Mouse (Mus musculus) liver, embryonic 14.5 days (tissue): ENCODE results near the gene C1qtnf5. TPM values are rescaled to one million over a fixed set of nuclear protein-coding genes. Genes with fewer than 3 reads are reported as not detected.

ENCODE experiments used
- ATAC-seq: fragments of 200-750 bp; cut with Nextera tagmentation; 2 replicates; pipeline ENCODE4 v1.8.0; 2017; ENCODE audit warnings: moderate number of reproducible peaks, mild to moderate bottlenecking, moderate library complexity; ENCODE audit not compliant: insufficient read depth
- DNase-seq, 3 experiments: peaks; one replicate each; pipeline ENCODE4 v3.0.0-alpha.2; 2012 to 2013; ENCODE audit warnings: low read depth in 3 of 3, low spot score in 3 of 3
- H3K27ac ChIP-seq: fragments of 300-500 bp; sonication (generic); 2 replicates; pipeline ENCODE4 v1.5.1; 2014; ENCODE audit warnings: moderate library complexity, mild to moderate bottlenecking, control low read depth, inconsistent platforms
- H3K27me3 ChIP-seq: fragments of 300-500 bp; sonication (generic); 2 replicates; pipeline ENCODE4 v1.6.1; 2014; ENCODE audit warnings: mild to moderate bottlenecking, low read length, moderate library complexity; ENCODE audit not compliant: control insufficient read depth, insufficient read depth
- H3K36me3 ChIP-seq: fragments of 300-500 bp; sonication (generic); replicated peaks from 2 replicates; pipeline ENCODE4 v1.6.1; 2014; ENCODE audit warnings: low read depth; ENCODE audit not compliant: control insufficient read depth, insufficient read depth
- H3K4me1 ChIP-seq, 2 experiments: fragments of 200-500 bp in 1 of 2; fragments of 300-500 bp in 1 of 2; sonication (generic) in 1 of 2; replicated peaks; 2 replicates each; pipeline ENCODE4 v1.6.1; 2012 to 2014; ENCODE audit warnings: antibody characterized with exemption in 1 of 2, inconsistent platforms in 1 of 2, low read length in 1 of 2; ENCODE audit not compliant: control insufficient read depth in 2 of 2, insufficient read depth in 2 of 2
- H3K4me2 ChIP-seq: fragments of 300-500 bp; sonication (generic); 2 replicates; pipeline ENCODE4 v1.6.1; 2014; ENCODE audit warnings: low read depth, mild to moderate bottlenecking, control low read depth, moderate library complexity
- H3K4me3 ChIP-seq, 2 experiments: fragments of 200-500 bp in 1 of 2; fragments of 300-500 bp in 1 of 2; sonication (generic) in 1 of 2; 2 replicates each; pipeline ENCODE4 v1.5.1; 2012 to 2014; ENCODE audit warnings: low read depth in 2 of 2, low read length in 2 of 2, mild to moderate bottlenecking in 2 of 2, control low read depth in 1 of 2, inconsistent platforms in 1 of 2, moderate library complexity in 1 of 2; ENCODE audit not compliant: insufficient read depth in 1 of 2
- H3K9ac ChIP-seq: fragments of 300-500 bp; sonication (generic); replicated peaks from 2 replicates; pipeline ENCODE4 v1.6.1; 2014; ENCODE audit warnings: mild to moderate bottlenecking, control low read depth, moderate library complexity
- H3K9me3 ChIP-seq: fragments of 300-500 bp; sonication (generic); 2 replicates; pipeline ENCODE4 v1.6.1; 2016; ENCODE audit warnings: low read length, mixed read lengths; ENCODE audit not compliant: control insufficient read depth
- CTCF ChIP-seq: IDR thresholded peaks from 2 replicates; pipeline ENCODE4 v1.5.1; 2016; ENCODE audit warnings: antibody characterized with exemption, low read depth, control low read depth
- EP300 ChIP-seq: IDR thresholded peaks from 2 replicates; pipeline ENCODE4 v1.6.1; 2016; ENCODE audit warnings: antibody characterized with exemption, low read depth
- WGBS: fragments of 180-500 bp; shearing (Covaris S2); extraction: QIAGEN DNeasy Blood & Tissue Kit; methylation state at CpG from one replicate; pipeline ENCODE4 v1.1.7; 2014; ENCODE audit not compliant: insufficient replicate concordance; 5-methylcytosine and 5-hydroxymethylcytosine counted together
- polyA plus RNA-seq, 2 experiments: library from polyadenylated mRNA; depleted of rRNA in 1 of 2; stranded (reverse) in 1 of 2; unstranded in 1 of 2; fragments of >200 nt; fragmentation: Nextera tagmentation in 1 of 2; extraction: Ambion mirVana in 1 of 2; gene quantifications; 2 replicates each; pipeline versions ENCODE4 v1.2.1 to v1.2.3; 2012 to 2014

Gene C1qtnf5
- 0.24 and 0.27 TPM in 2 replicates for polyA plus RNA-seq (2012; rRNA removed)
- 0.27 and 0.30 TPM in 2 replicates for polyA plus RNA-seq (2014; fragmentation: Nextera tagmentation; extraction: Ambion mirVana)

GRCm38 (mm10) chr9:44107110-44107509 lies at the start of gene C1qtnf5:
TSS of gene C1qtnf5 (plus strand) at chr9:44107245.
- 84% methylated on average over 8 of the region's 8 CpGs for WGBS
- DNase-seq = no peak
- H3K27me3 ChIP-seq = no peaks in the 10 kb centered on the region
- peaks cover 14% of the 10 kb centered on the region for H3K36me3 ChIP-seq
- H3K4me2 ChIP-seq = no peak within 1 kb of the TSS
- ATAC-seq = no peak
- H3K4me3 ChIP-seq = no peak within 1 kb of the TSS
- no peak within 1 kb of the TSS for H3K9ac ChIP-seq
- TF ChIP-seq CTCF = no peak
- TF ChIP-seq EP300 = no peak
- H3K9me3 ChIP-seq = no peaks in the 10 kb centered on the region
- H3K4me1 ChIP-seq = peaks cover 0 to 13% of the 10 kb centered on the region in 2 experiments
- H3K27ac ChIP-seq = no peak within 1 kb of the TSS

DNA sequence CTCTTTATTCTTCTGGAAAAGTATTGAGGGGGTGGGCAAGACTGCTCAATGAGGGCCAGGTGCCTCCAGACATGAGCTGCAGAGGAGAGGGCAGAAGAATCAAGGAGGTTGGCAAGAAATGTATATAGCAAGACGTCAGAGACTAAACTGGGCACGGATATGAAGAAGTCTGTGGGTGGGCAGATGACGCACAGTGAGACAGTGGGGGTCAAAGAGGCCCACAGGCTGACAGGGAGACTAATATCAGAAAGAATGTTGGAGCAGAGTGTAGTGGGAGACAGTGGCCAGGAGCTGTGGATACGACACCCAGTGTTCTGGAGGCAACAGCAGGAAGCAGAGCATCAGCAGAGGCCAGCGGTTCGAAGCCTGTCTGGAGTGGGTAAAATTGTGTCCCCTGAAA lies 48.4 kb upstream of the C1qtnf5 start:
- ATAC-seq = no peak
- H3K9ac ChIP-seq = no peak overlapping the region
- no peak for TF ChIP-seq EP300
- TF ChIP-seq CTCF = no peak
- H3K4me3 ChIP-seq = no peak overlapping the region
- 63% methylated on average over 6 of the region's 6 CpGs for WGBS
- H3K4me2 ChIP-seq = no peak overlapping the region
- H3K9me3 ChIP-seq = no peaks in the 10 kb centered on the region
- H3K27me3 ChIP-seq = no peaks in the 10 kb centered on the region; the same call in 1 of the 2 replicates
- no peak overlapping the region for H3K27ac ChIP-seq
- H3K4me1 ChIP-seq = no peaks in the 10 kb centered on the region
- H3K36me3 ChIP-seq = no peaks in the 10 kb centered on the region
- DNase-seq = no peak

DNA sequence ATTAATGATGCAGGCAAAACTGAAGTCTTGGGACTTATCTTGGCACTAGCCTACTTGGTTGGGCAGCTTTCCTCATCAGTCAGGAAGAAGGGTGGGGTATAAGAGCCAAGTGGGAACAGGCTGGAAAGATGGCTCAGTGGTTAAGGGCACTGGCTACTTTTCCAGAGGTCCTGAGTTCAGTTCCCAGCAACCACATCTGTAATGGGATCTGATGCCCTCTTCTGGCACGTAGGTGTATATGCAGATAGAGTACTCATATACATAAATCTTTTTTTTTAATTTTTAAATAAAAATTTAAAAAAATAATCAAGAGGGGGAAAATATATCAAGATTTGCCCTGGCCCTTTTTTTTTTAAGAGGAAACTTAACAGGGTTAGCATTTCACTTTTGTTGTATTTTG lies 41.9 kb upstream of the C1qtnf5 start:
- no peak overlapping the region for H3K4me3 ChIP-seq
- TF ChIP-seq EP300 = no peak
- TF ChIP-seq CTCF = peak; percentile 29; the same call in 1 of the 2 replicates
- H3K4me2 ChIP-seq = no peak overlapping the region
- 28% methylated on average over 1 of the region's 1 CpGs for whole genome bisulfite sequencing
- H3K9me3 ChIP-seq = no peaks in the 10 kb centered on the region
- no peak overlapping the region for H3K27ac ChIP-seq
- no peak overlapping the region for H3K9ac ChIP-seq
- H3K27me3 ChIP-seq = no peaks in the 10 kb centered on the region; the same call in 1 of the 2 replicates
- H3K4me1 ChIP-seq = peaks cover 4 to 5% of the 10 kb centered on the region in 2 experiments; a peak in 2 of 4 replicates
- no peak for ATAC-seq
- DNase-seq = no peak
- no peaks in the 10 kb centered on the region for H3K36me3 ChIP-seq

DNA sequence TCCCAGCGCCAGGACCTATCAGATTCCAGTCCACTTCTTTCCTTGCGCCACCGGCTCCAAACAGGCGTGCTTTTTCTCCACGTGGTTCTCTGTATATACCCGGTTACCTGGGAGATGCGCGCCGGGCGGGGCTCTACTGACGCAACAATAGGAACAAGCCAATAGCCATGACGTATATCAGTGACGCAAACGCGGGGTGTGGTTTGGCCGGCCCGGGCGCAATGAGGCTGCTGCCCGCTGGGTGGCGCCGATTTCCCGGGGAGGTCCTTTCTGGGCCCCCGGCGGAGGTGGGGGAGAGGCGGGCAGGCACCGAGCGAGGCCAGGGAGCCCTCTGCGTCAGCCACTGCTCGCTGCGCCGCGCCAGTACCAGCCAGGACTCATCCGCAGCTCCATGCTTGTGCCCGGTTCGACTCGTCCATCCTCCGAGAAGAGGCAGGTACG lies 40.2 kb upstream of the C1qtnf5 start, which contains the start of gene Usp2:
TSS of gene Usp2 (plus strand) at position 237 of the 441 bp plus-strand sequence.
- Histone ChIP-seq H3K9ac (peak within 1 kb of the TSS; percentile 50), H3K36me3 (no peaks in the 10 kb centered on the region), H3K4me3 (peak within 1 kb of the TSS; percentile 53 to 58), H3K27ac (no peak within 1 kb of the TSS), H3K9me3 (no peaks in the 10 kb centered on the region), H3K4me1 (peaks cover 4 to 5% of the 10 kb centered on the region in 2 experiments; a peak in 2 of 4 replicates), H3K27me3 (peaks cover 2% of the 10 kb centered on the region), H3K4me2 (peak within 1 kb of the TSS; percentile 80)
- DNase-seq = peak; percentile 85 to 91 (median 87)
- peak; percentile 93 for ATAC-seq
- under 1% methylated on average over 38 of the region's 38 CpGs for WGBS
- TF ChIP-seq EP300 (no peak), CTCF (peak; percentile 84)

- WGBS = 6% methylated on average over 15 of the region's 15 CpGs
- peaks cover 4 to 5% of the 10 kb centered on the region in 2 experiments; a peak in 2 of 4 replicates for H3K4me1 ChIP-seq
- TF ChIP-seq CTCF = no peak
- no peak for TF ChIP-seq EP300
- H3K27me3 ChIP-seq = peaks cover 2% of the 10 kb centered on the region
- no peak overlapping the region for H3K27ac ChIP-seq
- peak overlapping the region; percentile 50 for H3K9ac ChIP-seq
- peak overlapping the region; percentile 53 to 58 for H3K4me3 ChIP-seq
- peak; percentile 47; the same call in 1 of the 2 replicates for ATAC-seq
- no peaks in the 10 kb centered on the region for H3K36me3 ChIP-seq
- H3K4me2 ChIP-seq = peak overlapping the region; percentile 80
- DNase-seq = no peak
- H3K9me3 ChIP-seq = no peaks in the 10 kb centered on the region
Measured at GRCm38 (mm10) chr9:44067241-44067959, 39.6 kb upstream of the C1qtnf5 start.
